Mouse (Mus musculus) splenic B cell, adult 2 months (primary cell): ENCODE results near the gene Slc26a8.
"Not testable (repeated sequence)": the region's sequence is repeated elsewhere in the genome, so short reads cannot be mapped to it uniquely, and the experiment has no call there.

Experiments used
- DNase-seq: peaks from one replicate; pipeline ENCODE4 v3.0.0-alpha.2; 2011; ENCODE audit warnings: low read depth, low spot score
- H3K27me3 ChIP-seq: 2 replicates; pipeline ENCODE4 v1.6.1; 2012; ENCODE audit warnings: mild to moderate bottlenecking, low read length, moderate library complexity, mixed read lengths; ENCODE audit not compliant: control insufficient read depth, poor library complexity, insufficient read depth, severe bottlenecking
- H3K36me3 ChIP-seq: 2 replicates; pipeline ENCODE4 v1.6.1; 2012; ENCODE audit warnings: mild to moderate bottlenecking, low read length, moderate library complexity, mixed read lengths; ENCODE audit not compliant: control insufficient read depth, poor library complexity, insufficient read depth, severe bottlenecking

Gene Slc26a8

DNA sequence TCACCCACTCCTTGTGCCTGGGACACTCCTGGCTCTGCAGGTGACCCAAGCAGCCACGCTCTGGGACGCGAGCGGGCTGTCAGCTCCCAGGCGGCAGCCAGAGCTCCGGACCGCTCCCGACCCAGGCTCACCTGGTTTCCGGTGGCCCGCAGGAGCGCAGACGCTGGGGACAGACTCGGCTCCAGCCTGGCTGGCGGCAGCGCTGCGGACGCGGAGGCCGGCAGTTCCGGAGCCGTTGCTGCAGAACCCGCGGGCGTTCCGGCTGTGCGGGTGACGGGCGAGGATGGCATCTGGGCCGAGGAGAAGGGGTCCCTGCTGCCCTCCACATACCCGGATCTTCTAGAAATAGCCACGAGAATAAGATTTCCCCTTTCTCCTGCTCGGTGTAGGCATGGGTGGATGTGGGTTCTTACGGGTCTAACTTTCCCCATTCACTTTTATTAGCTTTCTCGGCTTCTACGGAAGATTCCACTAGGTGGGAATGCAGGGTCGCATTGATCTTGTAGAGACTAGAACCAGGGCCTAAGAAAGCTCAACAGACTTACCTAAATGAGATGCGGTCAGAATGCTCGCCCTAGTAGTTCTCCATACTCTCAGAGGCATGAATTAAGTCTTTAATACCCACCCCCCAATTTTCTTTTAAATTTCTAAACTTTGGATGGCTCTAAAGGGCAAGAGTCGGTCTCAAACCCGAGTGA is at the start of gene Slc26a8:
Slc26a8 (minus strand) TSS at position 648 of the 698 bp plus-strand sequence.
- 0 out of 2 replicates have a peak, but pooled peaks cover 2% of the 10 kb centered on the region for H3K27me3 ChIP-seq
- peak; percentile 27 for DNase-seq
- H3K36me3 ChIP-seq = no peaks in the 10 kb centered on the region

- peaks cover 11% of the 10 kb centered on the region for H3K36me3 ChIP-seq
- H3K27me3 ChIP-seq = no peaks in the 10 kb centered on the region
- DNase-seq = no peak
Observed at GRCm38 (mm10) chr17:28739244-28739643, 49.2 kb upstream of the Slc26a8 start.

DNA sequence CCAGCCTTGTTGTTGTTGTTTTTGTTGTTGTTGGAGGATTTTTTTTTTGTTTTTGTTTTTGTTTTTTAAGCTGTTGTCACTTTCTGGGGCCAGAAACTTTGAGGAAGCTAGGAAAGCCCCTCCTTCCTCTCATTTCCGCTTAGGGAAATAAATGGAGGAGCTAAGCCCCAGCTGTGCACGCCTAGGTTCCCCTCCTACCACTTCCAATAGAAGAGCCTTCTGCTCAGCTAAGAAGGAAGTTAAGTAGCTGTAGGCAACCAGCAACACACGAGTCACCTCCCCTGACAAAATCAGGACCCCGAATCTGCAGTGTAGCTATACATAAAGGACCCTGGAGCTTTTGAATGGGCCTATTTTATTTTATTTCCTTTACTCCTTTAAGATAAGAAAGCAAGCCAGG is 47.9 kb upstream of the Slc26a8 start:
- H3K27me3 ChIP-seq = no peaks in the 10 kb centered on the region
- DNase-seq = peak; percentile 6

GRCm38 (mm10) chr17:28736486-28736885 is 46.5 kb upstream of the Slc26a8 start:
- DNase-seq = no peak
- Histone ChIP-seq H3K27me3 (no peaks in the 10 kb centered on the region), H3K36me3 (peaks cover 5% of the 10 kb centered on the region)

More for the DNA sequence above, 47.9 kb upstream of the Slc26a8 start:
- peaks cover 7% of the 10 kb centered on the region for H3K36me3 ChIP-seq

DNA sequence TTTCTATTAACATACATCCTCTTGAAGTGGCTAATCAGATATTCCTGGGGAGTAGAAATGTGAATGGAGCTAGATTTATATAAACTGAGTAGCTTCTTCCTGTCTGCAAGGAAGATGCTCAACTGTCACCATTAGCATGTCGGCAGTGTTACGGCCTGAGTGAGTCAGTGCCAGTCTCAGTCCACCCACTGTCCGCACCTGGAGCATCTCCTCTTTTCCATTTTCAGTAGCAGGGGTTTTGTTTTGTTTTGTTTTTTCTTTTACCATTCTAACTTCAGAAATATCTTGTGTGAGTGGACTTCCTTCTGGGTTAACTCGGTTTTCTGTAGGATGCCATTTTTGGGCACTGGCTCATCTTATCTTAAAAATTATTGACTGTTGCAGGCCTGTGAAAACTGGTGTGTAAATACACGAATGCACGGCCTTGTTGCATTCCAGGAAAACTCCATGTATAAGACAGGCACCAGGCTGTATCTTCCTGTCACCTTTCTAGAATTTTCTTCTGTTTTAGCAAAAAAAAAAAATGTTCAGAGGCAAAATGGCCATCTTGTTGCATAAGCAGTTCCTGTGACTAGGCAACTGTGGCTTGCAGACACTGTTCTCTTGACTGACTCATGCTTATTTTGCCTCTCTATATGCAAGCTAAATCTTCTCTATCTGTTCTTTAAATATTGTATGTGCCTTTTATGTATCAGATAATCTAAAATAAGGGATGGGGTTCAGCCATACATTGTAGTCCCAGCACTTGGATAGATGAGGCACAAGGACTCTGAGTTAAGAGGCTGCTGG is 45.5 kb upstream of the Slc26a8 start:
- no peak for DNase-seq
- no peaks in the 10 kb centered on the region for H3K27me3 ChIP-seq
- H3K36me3 ChIP-seq = peaks cover 8% of the 10 kb centered on the region

DNA sequence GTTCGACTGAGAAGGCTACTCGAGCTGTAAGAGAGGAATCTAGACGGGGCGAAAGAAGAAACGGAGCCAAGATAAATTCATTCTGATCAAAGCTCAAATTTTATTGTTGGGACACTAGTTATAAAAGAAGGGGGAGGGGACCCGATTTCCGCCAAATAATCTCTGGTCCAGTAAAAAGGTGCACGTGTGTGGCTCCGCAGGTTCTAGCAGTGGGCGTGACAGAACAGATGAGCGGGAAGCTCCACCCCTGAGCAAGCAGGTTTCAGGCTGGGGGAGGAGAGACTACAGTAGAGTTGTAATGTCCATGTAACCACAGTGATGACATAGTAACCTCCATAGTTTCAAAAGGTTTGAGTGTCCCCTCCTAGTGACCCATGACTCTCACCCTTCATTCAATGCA is 37.5 kb upstream of the Slc26a8 start:
- DNase-seq, H3K27me3 ChIP-seq: not testable (repeated sequence)
- peaks cover 19% of the 10 kb centered on the region for H3K36me3 ChIP-seq

- Histone ChIP-seq H3K36me3 (peaks cover 15% of the 10 kb centered on the region), H3K27me3 (no peaks in the 10 kb centered on the region)
- no peak for DNase-seq
Observed at GRCm38 (mm10) chr17:28725783-28726182, 35.8 kb upstream of the Slc26a8 start, which contains the start of gene AC170998.1. Gene AC170998.1, plus strand, starts transcription at chr17:28726083.

DNA sequence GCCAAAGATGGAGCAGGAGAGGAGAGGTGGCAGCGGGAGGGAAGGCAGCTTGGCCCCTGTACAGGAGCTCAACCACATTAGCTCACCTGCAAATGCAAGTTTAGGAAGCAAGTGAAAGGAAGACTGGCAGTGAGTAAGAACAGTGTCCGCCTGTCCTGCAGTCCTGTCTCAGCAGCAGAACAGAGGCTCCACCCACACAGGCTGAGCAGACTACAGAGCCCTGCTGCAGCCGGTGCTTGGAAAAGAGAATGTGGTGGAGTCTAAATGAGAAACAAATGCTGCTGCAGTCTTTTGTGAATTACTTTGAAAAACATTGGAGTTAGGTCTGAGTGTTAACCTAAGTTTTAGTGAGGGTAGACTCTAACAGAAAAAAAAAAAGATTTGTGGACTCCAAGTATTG is 27.5 kb upstream of the Slc26a8 start:
- Histone ChIP-seq H3K36me3 (peaks cover 19% of the 10 kb centered on the region), H3K27me3 (no peaks in the 10 kb centered on the region)
- no peak for DNase-seq

- H3K27me3 ChIP-seq = no peaks in the 10 kb centered on the region
- no peak for DNase-seq
- peaks cover 19% of the 10 kb centered on the region for H3K36me3 ChIP-seq
Observed at GRCm38 (mm10) chr17:28715832-28716548, 26.0 kb upstream of the Slc26a8 start.

- peak; percentile 27 for DNase-seq
- H3K27me3 ChIP-seq = no peaks in the 10 kb centered on the region
- H3K36me3 ChIP-seq = peaks cover 16% of the 10 kb centered on the region
Observed at GRCm38 (mm10) chr17:28714006-28714405, 24.0 kb upstream of the Slc26a8 start.

GRCm38 (mm10) chr17:28712305-28712704 is 22.3 kb upstream of the Slc26a8 start:
- H3K36me3 ChIP-seq = peaks cover 16% of the 10 kb centered on the region
- H3K27me3 ChIP-seq = no peaks in the 10 kb centered on the region
- DNase-seq = no peak

DNA sequence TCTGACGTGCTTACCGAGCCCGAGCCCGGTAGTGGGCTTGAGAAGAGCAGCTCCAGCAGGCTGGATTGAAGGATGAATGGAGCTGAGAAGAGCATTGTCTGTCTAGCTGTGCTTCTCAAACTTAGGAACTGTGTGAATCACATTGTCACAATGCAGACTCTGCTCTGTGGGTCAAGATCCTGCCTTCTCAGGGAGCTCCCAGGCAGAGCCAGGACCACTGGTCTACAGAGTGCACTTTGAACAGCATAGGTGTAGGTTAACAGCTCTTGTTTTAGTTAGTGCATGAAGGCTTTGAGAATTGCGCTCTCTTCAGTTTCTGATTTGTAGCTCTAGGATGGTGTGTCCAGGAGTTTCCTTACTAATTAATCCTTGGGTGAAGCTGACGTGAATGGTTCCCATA is 21.2 kb upstream of the Slc26a8 start:
- Histone ChIP-seq H3K27me3 (no peaks in the 10 kb centered on the region), H3K36me3 (peaks cover 14% of the 10 kb centered on the region)
- no peak for DNase-seq

- peaks cover 6% of the 10 kb centered on the region for H3K36me3 ChIP-seq
- no peak for DNase-seq
- H3K27me3 ChIP-seq = no peaks in the 10 kb centered on the region
Observed at GRCm38 (mm10) chr17:28710291-28710688, 20.3 kb upstream of the Slc26a8 start.

DNA sequence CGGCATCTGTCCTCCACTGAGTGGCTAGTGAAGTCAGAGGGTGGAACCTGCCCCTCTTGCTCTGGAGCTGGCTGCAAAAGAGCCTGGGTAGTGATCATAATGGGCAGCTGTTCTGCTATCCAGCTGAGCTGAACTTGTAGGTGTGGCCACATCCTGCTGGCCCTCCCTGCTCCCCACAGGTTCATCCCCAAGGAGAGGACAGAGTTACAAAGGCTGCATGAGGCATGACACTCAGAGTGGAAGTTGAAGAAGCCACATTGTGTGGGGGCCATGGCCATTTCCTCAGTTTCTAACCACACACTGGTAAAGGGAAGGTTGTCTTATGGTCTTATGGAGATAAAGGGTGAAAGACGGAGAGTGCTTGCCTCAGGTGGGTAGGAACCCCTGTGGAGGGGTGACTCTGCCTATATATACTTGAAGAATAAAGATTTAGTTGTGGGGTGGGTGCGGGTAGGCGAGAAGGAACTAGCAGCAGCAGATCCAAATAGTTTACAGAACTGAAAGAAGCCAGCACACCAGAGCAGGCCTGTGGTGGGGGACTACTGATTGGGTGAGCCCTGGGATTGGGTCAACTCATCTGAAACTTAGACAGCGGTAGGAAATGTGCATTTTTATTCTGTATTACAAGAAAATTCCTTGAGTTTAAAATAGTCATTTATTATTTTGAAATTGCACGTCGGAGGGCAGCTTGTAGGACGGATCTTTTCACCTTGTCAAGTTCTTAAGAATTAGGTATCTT is 19.7 kb upstream of the Slc26a8 start:
- Histone ChIP-seq H3K27me3 (no peaks in the 10 kb centered on the region), H3K36me3 (peaks cover 6% of the 10 kb centered on the region)
- peak; percentile 42 for DNase-seq
